Comparison of ENCODE assay signal across 9 mouse cellular contexts in genomic region chr1:172325680-172326535, GRCm38 (mm10). TPM values are rescaled to one million over a fixed set of nuclear protein-coding genes. Genes with fewer than 3 reads are reported as not detected.
DNase-seq lines count a peak whose midpoint lies in the region; ATAC-seq and TF ChIP-seq lines count a peak whose summit lies in the region.
"Had no signal": no experiment of that assay in that cellular context is flagged by ENCODE, and none has a peak within 500 bp of the region (broad histone marks: within the 10 kb centered on the region; RNA-seq: fewer than 3 reads in every experiment).

No protein-coding gene starts in this region.

- no peaks in the 10 kb centered on the region for H3K9me3 ChIP-seq in heart, embryonic 12.5 days (replicated peaks)
- H3K9me3 ChIP-seq in kidney, embryonic 14.5 days (ENCODE audit: control insufficient read depth, low read length): no peaks in the 10 kb centered on the region
- no peaks in the 10 kb centered on the region for H3K9me3 ChIP-seq in neural tube, embryonic 14.5 days (ENCODE audit: control insufficient read depth, low read length)

- intact Hi-C loops in left cerebral cortex, adult 2 months (cut with DNase I): loop anchor here (5.0 kb wide), 1 partner anchor 36 kb away; no protein-coding TSS in a partner anchor

- peak overlapping the region; percentile 92 for H3K4me2 ChIP-seq in heart, embryonic 12.5 days
- peak overlapping the region; percentile 71 for H3K4me2 ChIP-seq in kidney, embryonic 14.5 days (replicated peaks; ENCODE audit: low read depth, low read length)
- peak overlapping the region; percentile 72 for H3K4me2 ChIP-seq in neural tube, embryonic 14.5 days (ENCODE audit: low read depth, low read length)

- 14% methylated on average over 94 of the region's 94 CpGs for WGBS in heart, embryonic 12.5 days
- WGBS in kidney, embryonic 14.5 days: 23% methylated on average over 94 of the region's 94 CpGs
- 17% methylated on average over 94 of the region's 94 CpGs for WGBS in lung, adult 2 months
- 19% methylated on average over 86 of the region's 94 CpGs for WGBS in neural tube, embryonic 14.5 days

- TF ChIP-seq CTCF in left cerebral cortex, adult 2 months (IDR thresholded peaks at IDR 0.05): peak; percentile 52
- TF ChIP-seq CTCF in lung, adult 2 months (IDR thresholded peaks at IDR 0.05; ENCODE audit: insufficient read depth, low read length): peak; percentile 37; the same call in 1 of the 2 replicates

- H3K4me1 ChIP-seq in heart, embryonic 12.5 days (replicated peaks): peaks cover 10% of the 10 kb centered on the region
- no peaks in the 10 kb centered on the region for H3K4me1 ChIP-seq in kidney, embryonic 14.5 days (ENCODE audit: control insufficient read depth, insufficient read depth, low read length)
- H3K4me1 ChIP-seq in lung, adult 2 months (ENCODE audit: control insufficient read depth, insufficient read depth, low read length): peaks cover 6% of the 10 kb centered on the region
- H3K4me1 ChIP-seq in neural tube, embryonic 14.5 days (ENCODE audit: control insufficient read depth, insufficient read depth, low read length): peaks cover 18% of the 10 kb centered on the region

- no peak for TF ChIP-seq POLR2A in lung, adult 2 months (IDR thresholded peaks at IDR 0.05; ENCODE audit: borderline replicate concordance, extremely low read depth, low read depth, low read length)

- DNase-seq in left cerebral cortex, adult 2 months (ENCODE audit: extremely low spot score in 1 of 2, low spot score in 2 of 2): peak; percentile 70 to 73
- DNase-seq in left cerebral cortex, adult 11 months (ENCODE audit: low spot score): no peak
- DNase-seq in cerebellum, postnatal 36 days: peak; percentile 89 to 90
- DNase-seq in lung, adult 2 months: peak; percentile 69
- peak; percentile 72 for DNase-seq in thymus, postnatal 0 days (ENCODE audit: low spot score)

- peak overlapping the region; percentile 69 for H3K4me3 ChIP-seq in left cerebral cortex, adult 2 months
- H3K4me3 ChIP-seq in heart, embryonic 12.5 days: peak overlapping the region; percentile 55
- H3K4me3 ChIP-seq in kidney, embryonic 14.5 days (ENCODE audit: low read length): peak overlapping the region; percentile 42
- H3K4me3 ChIP-seq in lung, adult 2 months (replicated peaks; ENCODE audit: extremely low read depth, low read depth, low read length): peak overlapping the region; percentile 31
- peak overlapping the region; percentile 45 for H3K4me3 ChIP-seq in neural tube, embryonic 14.5 days (ENCODE audit: low read depth, low read length)
- H3K4me3 ChIP-seq: myocyte had no signal

- H3K36me3 ChIP-seq in heart, embryonic 12.5 days: no peaks in the 10 kb centered on the region
- no peaks in the 10 kb centered on the region for H3K36me3 ChIP-seq in kidney, embryonic 14.5 days (ENCODE audit: control insufficient read depth, insufficient read depth, low read length)
- H3K36me3 ChIP-seq in neural tube, embryonic 14.5 days (ENCODE audit: control insufficient read depth, insufficient read depth, low read length): no peaks in the 10 kb centered on the region

- peaks cover 98% of the 10 kb centered on the region for H3K27me3 ChIP-seq in heart, embryonic 12.5 days (replicated peaks)
- H3K27me3 ChIP-seq in kidney, embryonic 14.5 days (ENCODE audit: control insufficient read depth, insufficient read depth, low read length): peaks cover 44% of the 10 kb centered on the region
- H3K27me3 ChIP-seq in neural tube, embryonic 14.5 days (ENCODE audit: control insufficient read depth, insufficient read depth, low read length): no peaks in the 10 kb centered on the region

- no peak for ATAC-seq in heart, embryonic 12.5 days (ENCODE audit: insufficient number of reproducible peaks, low FRiP score)
- ATAC-seq in kidney, embryonic 14.5 days (ENCODE audit: low FRiP score, low TSS enrichment): peak; percentile 58
- peak; percentile 50 for ATAC-seq in neural tube, embryonic 14.5 days (ENCODE audit: low read depth)

- peak overlapping the region; percentile 98 for H3K27ac ChIP-seq in left cerebral cortex, adult 2 months
- H3K27ac ChIP-seq in heart, embryonic 12.5 days (ENCODE audit: poor library complexity, severe bottlenecking): no peak overlapping the region
- H3K27ac ChIP-seq in kidney, embryonic 14.5 days (ENCODE audit: low read depth, low read length): no peak overlapping the region
- H3K27ac ChIP-seq in neural tube, embryonic 14.5 days (ENCODE audit: low read depth, low read length): 0 out of 2 replicates have a peak overlapping the region, but pooled peaks have one; percentile 5

- peak overlapping the region; percentile 66 for H3K9ac ChIP-seq in heart, embryonic 12.5 days
- H3K9ac ChIP-seq in kidney, embryonic 14.5 days (ENCODE audit: low read depth, low read length): peak overlapping the region; percentile 38; the same call in 1 of the 2 replicates
- peak overlapping the region; percentile 62 for H3K9ac ChIP-seq in neural tube, embryonic 14.5 days (replicated peaks; ENCODE audit: low read depth, low read length)

RNA-seq across cellular contexts. Expression of gene Kcnj9, which starts 3.2 kb away (rescaled TPM):
- 100 to 1,000 TPM; 137 to 138 TPM for total RNA-seq in left cerebral cortex, adult 2 months (2021)
- polyA plus RNA-seq in heart, embryonic 12.5 days (2016; fragmentation: Nextera tagmentation; extraction: Ambion mirVana): not detected in 2 replicates
- 0.20 TPM in 1 of 2 replicates, not detected in the other for polyA plus RNA-seq in kidney, embryonic 14.5 days (2014; fragmentation: Nextera tagmentation; extraction: Ambion mirVana)
- polyA plus RNA-seq in lung, adult 2 months (2012; rRNA removed): 0.08 TPM in 1 of 2 replicates, not detected in the other
- polyA plus RNA-seq in neural tube, embryonic 14.5 days (2014; fragmentation: Nextera tagmentation; extraction: Ambion mirVana): 1.3 and 2.7 TPM in 2 replicates
- 0.09 TPM in 2 replicates for polyA plus RNA-seq in thymus, postnatal 0 days (2015; fragmentation: Nextera tagmentation; extraction: Ambion mirVana)

RNA-seq across cellular contexts. Expression of gene Kcnj10, which starts 15.1 kb away (rescaled TPM):
- total RNA-seq in left cerebral cortex, adult 2 months (2021): 100 to 1,000 TPM in 1 of 2 experiments, 10 to 100 TPM in 1; 86.5 to 108 TPM
- polyA plus RNA-seq in heart, embryonic 12.5 days (2016; fragmentation: Nextera tagmentation; extraction: Ambion mirVana): not detected in 2 replicates
- polyA plus RNA-seq in kidney, embryonic 14.5 days (2014; fragmentation: Nextera tagmentation; extraction: Ambion mirVana): 0.31 and 0.57 TPM in 2 replicates
- 0.12 and 0.28 TPM in 2 replicates for polyA plus RNA-seq in lung, adult 2 months (2012; rRNA removed)
- polyA plus RNA-seq in neural tube, embryonic 14.5 days (2014; fragmentation: Nextera tagmentation; extraction: Ambion mirVana): 2.3 and 2.6 TPM in 2 replicates
- polyA plus RNA-seq in thymus, postnatal 0 days (2015; fragmentation: Nextera tagmentation; extraction: Ambion mirVana): 0.15 and 0.17 TPM in 2 replicates
- polyA plus RNA-seq: myocyte had no signal

RNA-seq across cellular contexts. Expression of gene Atp1a2, which starts 28.0 kb away (rescaled TPM):
- 100 to 1,000 TPM; 628 to 676 TPM for total RNA-seq in left cerebral cortex, adult 2 months (2021)
- 23.4 and 25.9 TPM in 2 replicates for polyA plus RNA-seq in heart, embryonic 12.5 days (2016; fragmentation: Nextera tagmentation; extraction: Ambion mirVana)
- 0.66 and 0.96 TPM in 2 replicates for polyA plus RNA-seq in kidney, embryonic 14.5 days (2014; fragmentation: Nextera tagmentation; extraction: Ambion mirVana)
- 56.1 and 93.0 TPM in 2 replicates for polyA plus RNA-seq in lung, adult 2 months (2012; rRNA removed)
- 23.6 and 27.9 TPM in 2 replicates for polyA plus RNA-seq in neural tube, embryonic 14.5 days (2014; fragmentation: Nextera tagmentation; extraction: Ambion mirVana)
- polyA plus RNA-seq in thymus, postnatal 0 days (2015; fragmentation: Nextera tagmentation; extraction: Ambion mirVana): 0.71 and 0.82 TPM in 2 replicates

RNA-seq across cellular contexts. Expression of gene Pigm, which starts 50.4 kb away (rescaled TPM):
- total RNA-seq in left cerebral cortex, adult 2 months (2021): 1 to 10 TPM; 9.3 to 9.8 TPM
- 8.5 and 9.4 TPM in 2 replicates for polyA plus RNA-seq in heart, embryonic 12.5 days (2016; fragmentation: Nextera tagmentation; extraction: Ambion mirVana)
- polyA plus RNA-seq in kidney, embryonic 14.5 days (2014; fragmentation: Nextera tagmentation; extraction: Ambion mirVana): 9.5 and 12.1 TPM in 2 replicates
- polyA plus RNA-seq in lung, adult 2 months (2012; rRNA removed): 8.2 and 9.1 TPM in 2 replicates
- polyA plus RNA-seq in neural tube, embryonic 14.5 days (2014; fragmentation: Nextera tagmentation; extraction: Ambion mirVana): 5.2 and 6.1 TPM in 2 replicates
- 5.6 and 6.5 TPM in 2 replicates for polyA plus RNA-seq in thymus, postnatal 0 days (2015; fragmentation: Nextera tagmentation; extraction: Ambion mirVana)

Comparison
In these comparisons a context has a peak if more than half of its experiments do, and no peak if none do; other contexts are left out.
1. H3K27ac ChIP-seq: peak in left cerebral cortex, adult 2 months (single experiment) and neural tube, embryonic 14.5 days (single experiment); none in heart, embryonic 12.5 days (single experiment) and kidney, embryonic 14.5 days (single experiment).
2. RNA of gene Atp1a2, which starts 28.0 kb away (polyA plus RNA-seq): 56.1 to 93.0 TPM in lung, adult 2 months, 23.6 to 27.9 TPM in neural tube, embryonic 14.5 days and 23.4 to 25.9 TPM in heart, embryonic 12.5 days; 0.71 to 0.82 TPM in thymus, postnatal 0 days and 0.66 to 0.96 TPM in kidney, embryonic 14.5 days; every median in the first group is over 10 times any median in the second.
3. Peak in every context shown above with its lines, with median percentiles within 50 percentile points of each other: H3K4me3 ChIP-seq, H3K4me2 ChIP-seq and H3K9ac ChIP-seq.